9 mouse cellular contexts compared by ENCODE assay signal in the genomic region with DNA sequence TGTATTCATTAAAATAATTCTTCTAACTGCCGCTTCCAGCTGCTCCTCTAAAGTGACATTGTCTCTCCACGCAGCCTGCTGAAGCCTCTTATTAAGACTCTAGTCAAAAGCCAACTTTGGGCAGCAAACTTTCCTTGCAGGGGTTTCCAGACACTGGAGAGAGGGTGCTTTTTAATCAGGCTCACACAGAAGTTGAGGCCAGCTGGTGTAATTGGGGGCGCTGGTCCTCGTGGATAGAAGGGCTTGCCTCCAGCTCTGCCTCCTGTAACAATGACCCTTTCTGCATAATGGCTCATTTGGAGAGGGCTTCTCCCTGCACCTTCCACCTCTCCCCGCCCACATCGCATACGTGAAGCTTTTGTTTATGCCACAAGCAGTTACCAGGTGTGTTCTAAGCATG.
DNase-seq lines count a peak whose midpoint lies in the region; ATAC-seq and TF ChIP-seq lines count a peak whose summit lies in the region.
"Had no signal": no experiment of that assay in that cellular context is flagged by ENCODE, and none has a peak within 500 bp of the region (broad histone marks: within the 10 kb centered on the region; RNA-seq: fewer than 3 reads in every experiment).

No protein-coding gene starts in this region.

- peak overlapping the region; percentile 31 for H3K27ac ChIP-seq in forebrain, embryonic 11.5 days (ENCODE audit: low read depth, low read length)
- peak overlapping the region; percentile 87 for H3K27ac ChIP-seq in hindbrain, postnatal 0 days
- H3K27ac ChIP-seq in neural tube, embryonic 13.5 days (replicated peaks), result peak overlapping the region; percentile 93

- peaks cover 10% of the 10 kb centered on the region for H3K4me1 ChIP-seq in forebrain, embryonic 11.5 days (replicated peaks; ENCODE audit: control insufficient read depth, insufficient read depth, low read length)
- 0 out of 2 replicates have a peak, but pooled peaks cover 8% of the 10 kb centered on the region for H3K4me1 ChIP-seq in hindbrain, postnatal 0 days (ENCODE audit: insufficient read depth, low read length)
- peaks cover 25% of the 10 kb centered on the region for H3K4me1 ChIP-seq in neural tube, embryonic 13.5 days (replicated peaks)

- peaks cover 30% of the 10 kb centered on the region for H3K27me3 ChIP-seq in forebrain, embryonic 11.5 days (ENCODE audit: control insufficient read depth, insufficient read depth, low read length)
- no peaks in the 10 kb centered on the region for H3K27me3 ChIP-seq in hindbrain, postnatal 0 days (ENCODE audit: insufficient read depth, low read length)
- no peaks in the 10 kb centered on the region for H3K27me3 ChIP-seq in neural tube, embryonic 13.5 days

- no peaks in the 10 kb centered on the region for H3K9me3 ChIP-seq in forebrain, embryonic 11.5 days (ENCODE audit: control insufficient read depth, low read length)
- no peaks in the 10 kb centered on the region for H3K9me3 ChIP-seq in hindbrain, postnatal 0 days (ENCODE audit: low read length)
- H3K9me3 ChIP-seq in neural tube, embryonic 13.5 days, result no peaks in the 10 kb centered on the region

- H3K9ac ChIP-seq in forebrain, embryonic 11.5 days (ENCODE audit: low read length), result no peak overlapping the region
- no peak overlapping the region for H3K9ac ChIP-seq in hindbrain, postnatal 0 days (replicated peaks; ENCODE audit: low read length)
- H3K9ac ChIP-seq in neural tube, embryonic 13.5 days, result no peak overlapping the region
- H3K9ac ChIP-seq: liver, postnatal 0 days had no signal

- peak; percentile 76 for ATAC-seq in forebrain, embryonic 11.5 days (replicated peaks; ENCODE audit: low FRiP score)
- ATAC-seq in hindbrain, postnatal 0 days, result peak; percentile 52
- peak; percentile 51 for ATAC-seq in neural tube, embryonic 13.5 days (ENCODE audit: low read depth)
- ATAC-seq in megakaryocyte progenitor cell, adult 5-6 weeks (replicated peaks; ENCODE audit: poor library complexity), result no peak

- no peak for TF ChIP-seq CTCF in hindbrain, postnatal 0 days (IDR thresholded peaks at IDR 0.05; ENCODE audit: low read depth)

- peak overlapping the region; percentile 9; the same call in 1 of the 2 replicates for H3K4me2 ChIP-seq in forebrain, embryonic 11.5 days (ENCODE audit: low read depth, low read length, severe bottlenecking)
- H3K4me2 ChIP-seq in hindbrain, postnatal 0 days (ENCODE audit: low read depth, low read length), result no peak overlapping the region; the same call in 1 of the 2 replicates
- peak overlapping the region; percentile 24; the same call in 1 of the 2 replicates for H3K4me2 ChIP-seq in neural tube, embryonic 13.5 days

- DNase-seq in layer of hippocampus, postnatal 14 days (ENCODE audit: low spot score in 2 of 2), result peak; percentile 32 to 48
- no peak for DNase-seq in layer of hippocampus, adult 9-11 months
- peak; percentile 76 for DNase-seq in forebrain, embryonic 11.5 days (ENCODE audit: low spot score)
- peak; percentile 62 for DNase-seq in hindbrain, postnatal 0 days (ENCODE audit: low spot score)
- DNase-seq in urinary bladder, postnatal 36 days (ENCODE audit: low spot score in 2 of 2), result no peak
- no peak for DNase-seq in right cerebral cortex, adult 2 months (ENCODE audit: low spot score in 2 of 2)
- DNase-seq: liver, postnatal 0 days had no signal

- no peak overlapping the region for H3K4me3 ChIP-seq in forebrain, embryonic 11.5 days (ENCODE audit: low read depth, low read length)
- H3K4me3 ChIP-seq in hindbrain, postnatal 0 days (ENCODE audit: low read length), result no peak overlapping the region
- H3K4me3 ChIP-seq in neural tube, embryonic 13.5 days, result no peak overlapping the region

- WGBS in forebrain, embryonic 11.5 days, result 9% methylated on average over 7 of the region's 7 CpGs
- 23% methylated on average over 7 of the region's 7 CpGs for WGBS in hindbrain, postnatal 0 days
- 14% methylated on average over 7 of the region's 7 CpGs for WGBS in neural tube, embryonic 13.5 days

- no peaks in the 10 kb centered on the region for H3K36me3 ChIP-seq in forebrain, embryonic 11.5 days (ENCODE audit: control insufficient read depth, insufficient read depth, low read length)
- H3K36me3 ChIP-seq in hindbrain, postnatal 0 days (ENCODE audit: insufficient read depth, low read length), result no peaks in the 10 kb centered on the region
- no peaks in the 10 kb centered on the region for H3K36me3 ChIP-seq in neural tube, embryonic 13.5 days

Comparison
In these comparisons a context has a peak if more than half of its experiments do, and no peak if none do; other contexts are left out.
1. DNase-seq: peak in layer of hippocampus, postnatal 14 days (2 of 2), forebrain, embryonic 11.5 days (single experiment) and hindbrain, postnatal 0 days (single experiment); none in layer of hippocampus, adult 9-11 months (single experiment), urinary bladder, postnatal 36 days (0 of 2) and right cerebral cortex, adult 2 months (0 of 2).
2. H3K27ac ChIP-seq: peak in every context shown above with its lines; median percentile 93 in neural tube, embryonic 13.5 days; 87 in hindbrain, postnatal 0 days; 31 in forebrain, embryonic 11.5 days.